Mouse (Mus musculus) inflammation-experienced regulatory T-cells, adult 6 months (primary cell): ENCODE data around the gene Krtap4-13. TPM values are rescaled to one million over a fixed set of nuclear protein-coding genes. Genes with fewer than 3 reads are reported as not detected.
"Not testable (repeated sequence)": the region's sequence is repeated elsewhere in the genome, so short reads cannot be mapped to it uniquely, and the experiment has no call there.

Experiments
- ATAC-seq: one replicate; pipeline ENCODE4 v1.8.0; 2017
- polyA plus RNA-seq, 3 experiments: library from polyadenylated mRNA; unstranded; fragments of 100-300 nt; shearing (Covaris generic); gene quantifications; one replicate each; pipeline ENCODE4 v1.2.1; 2017

Krtap4-13 gene
- not detected for polyA plus RNA-seq

DNA sequence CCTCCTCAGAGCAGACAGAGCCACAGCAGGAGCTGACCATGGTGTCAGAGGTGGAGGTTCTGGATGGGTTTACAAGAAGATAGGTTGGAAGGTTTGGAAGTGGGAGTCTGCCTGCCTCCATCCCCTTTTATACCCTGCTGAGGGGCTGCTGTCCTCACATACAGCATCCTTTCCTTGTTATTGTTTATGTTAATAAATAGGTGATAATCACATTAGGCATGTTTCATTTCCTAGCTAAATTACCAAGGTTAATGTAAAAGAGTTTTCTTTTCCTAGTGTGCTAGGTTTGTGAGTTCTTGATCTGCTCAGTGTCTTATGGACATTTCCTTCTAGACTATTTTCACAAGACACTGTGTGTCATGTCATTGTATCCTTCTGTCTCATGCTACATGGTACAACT, at the start of gene Krtap4-13:
Gene Krtap4-13 (minus strand): TSS at position 101 of the 400 bp plus-strand sequence.
- ATAC-seq: not testable (repeated sequence)

- ATAC-seq: no peak
Measured at GRCm38 (mm10) chr11:99858761-99859160, 49.1 kb upstream of the Krtap4-13 start.

GRCm38 (mm10) chr11:99857617-99858016, 47.9 kb upstream of the Krtap4-13 start, which contains the start of gene Gm11568:
TSS of gene Gm11568 (plus strand) at chr11:99857917.
- ATAC-seq: no peak

GRCm38 (mm10) chr11:99854121-99854520, 44.4 kb upstream of the Krtap4-13 start:
- ATAC-seq: no peak

GRCm38 (mm10) chr11:99851508-99851907, 41.8 kb upstream of the Krtap4-13 start, which contains the start of gene Krtap4-16:
TSS of gene Krtap4-16 (minus strand) at chr11:99851608.
- no peak for ATAC-seq

- ATAC-seq: no peak
Measured at GRCm38 (mm10) chr11:99846746-99847145, 37.1 kb upstream of the Krtap4-13 start.

DNA sequence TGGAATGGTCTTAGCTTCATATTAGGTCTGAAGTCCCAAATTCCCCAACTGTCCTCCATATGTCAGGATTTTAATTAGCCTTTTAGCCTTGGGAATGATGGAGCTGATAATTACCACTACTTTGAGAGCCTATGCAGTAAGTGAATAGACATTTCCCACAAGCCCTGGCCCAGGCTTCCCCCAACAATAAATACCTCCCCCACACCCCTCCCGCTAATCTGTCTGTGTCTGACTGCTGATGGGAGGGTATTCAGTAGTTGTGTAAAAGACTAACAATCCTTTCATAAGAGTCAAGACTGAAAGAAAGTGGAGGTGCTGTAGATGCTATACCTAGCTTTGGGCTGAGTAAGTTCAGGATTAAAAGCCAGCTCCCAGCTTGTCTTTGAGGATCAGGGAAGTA, 32.5 kb upstream of the Krtap4-13 start:
- no peak for ATAC-seq

- ATAC-seq: no peak
Measured at GRCm38 (mm10) chr11:99837966-99838365, 28.3 kb upstream of the Krtap4-13 start, which contains the start of gene 2300003K06Rik. TSS of gene 2300003K06Rik (minus strand) at chr11:99838066.

DNA sequence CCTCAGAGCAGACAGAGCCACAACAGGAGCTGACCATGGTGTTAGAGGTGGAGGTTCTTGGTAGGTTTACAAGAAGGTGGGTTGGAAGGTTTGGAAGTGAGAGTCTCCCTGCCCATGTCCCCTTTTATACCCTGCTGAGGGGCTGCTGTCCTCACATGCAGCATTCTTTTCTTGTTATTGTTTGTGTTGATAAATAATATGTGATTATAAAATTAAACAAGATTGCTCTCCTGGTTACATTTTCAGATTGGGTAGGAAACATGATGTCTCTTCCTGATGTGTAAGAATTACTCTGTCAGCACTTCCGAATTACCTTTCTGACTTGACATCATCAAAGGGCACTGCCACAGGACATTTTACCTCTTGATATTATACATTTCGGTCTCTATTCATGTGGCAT, 5.9 kb upstream of the Krtap4-13 start, which contains the start of gene Gm11564:
Gene Gm11564 (minus strand): TSS at position 101 of the 400 bp plus-strand sequence.
- not testable (repeated sequence) for ATAC-seq

- not testable (repeated sequence) for ATAC-seq
Measured at GRCm38 (mm10) chr11:99804346-99804745, 5.3 kb downstream of the Krtap4-13 start, which contains the start of gene Gm11554. TSS of gene Gm11554 (minus strand) at chr11:99804446.

DNA sequence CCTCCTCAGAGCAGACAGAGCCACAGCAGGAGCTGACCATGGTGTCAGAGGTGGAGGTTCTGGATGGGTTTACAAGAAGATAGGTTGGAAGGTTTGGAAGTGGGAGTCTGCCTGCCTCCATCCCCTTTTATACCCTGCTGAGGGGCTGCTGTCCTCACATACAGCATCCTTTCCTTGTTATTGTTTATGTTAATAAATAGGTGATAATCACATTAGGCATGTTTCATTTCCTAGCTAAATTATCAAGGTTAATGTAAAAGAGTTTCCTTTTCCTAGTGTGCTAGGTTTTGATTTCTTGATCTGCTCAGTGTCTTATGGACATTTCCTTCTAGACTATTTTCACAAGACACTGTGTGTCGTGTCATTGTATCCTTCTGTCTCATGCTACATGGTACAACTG, 10.9 kb downstream of the Krtap4-13 start, which contains the start of gene Gm11569:
Gene Gm11569 (minus strand): TSS at position 101 of the 400 bp plus-strand sequence.
- not testable (repeated sequence) for ATAC-seq

DNA sequence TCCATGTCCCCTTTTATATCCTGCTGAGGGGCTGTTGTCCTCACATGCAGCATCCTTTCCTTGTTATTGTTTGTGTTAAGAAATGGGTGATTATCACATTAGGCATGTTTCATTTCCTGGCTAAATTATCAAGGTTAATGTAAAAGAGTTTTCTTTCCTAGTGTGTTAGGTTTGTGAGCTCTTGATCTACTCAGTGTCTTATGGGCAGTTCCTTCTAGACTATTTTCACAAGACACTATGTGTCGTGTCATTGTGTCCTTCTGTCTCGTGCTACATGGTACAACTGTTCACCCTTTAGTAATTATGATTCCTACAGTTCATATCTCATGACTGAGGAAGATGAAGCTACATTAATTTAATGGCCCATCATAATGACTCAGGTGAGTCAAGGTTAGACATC, 16.3 kb downstream of the Krtap4-13 start, which contains the start of gene Gm11596:
Gene Gm11596 (minus strand): TSS at position 101 of the 400 bp plus-strand sequence.
- no peak for ATAC-seq

GRCm38 (mm10) chr11:99784900-99785299, 24.8 kb downstream of the Krtap4-13 start, which contains the start of gene Krtap4-9:
TSS of gene Krtap4-9 (plus strand) at chr11:99785200.
- not testable (repeated sequence) for ATAC-seq

DNA sequence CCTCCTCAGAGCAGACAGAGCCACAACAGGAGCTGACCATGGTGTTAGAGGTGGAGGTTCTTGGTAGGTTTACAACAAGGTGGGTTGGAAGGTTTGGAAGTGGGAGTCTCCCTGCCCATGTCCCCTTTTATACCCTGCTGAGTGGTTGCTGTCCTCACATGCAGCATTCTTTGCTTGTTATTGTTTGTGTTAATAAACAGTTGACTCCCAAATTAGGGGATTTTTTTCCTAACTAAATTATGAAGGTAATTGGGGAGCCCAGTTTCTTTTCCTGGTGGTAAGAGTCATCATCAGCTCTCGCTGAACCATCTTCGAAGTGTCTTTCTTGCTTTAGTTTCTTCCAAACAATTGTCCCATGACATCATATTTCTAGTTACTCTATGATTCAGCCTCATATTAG, 29.1 kb downstream of the Krtap4-13 start, which contains the start of gene Krtap4-8:
Gene Krtap4-8 (minus strand): TSS at position 101 of the 400 bp plus-strand sequence.
- ATAC-seq: no peak

- no peak for ATAC-seq
Measured at GRCm38 (mm10) chr11:99778401-99778800, 31.3 kb downstream of the Krtap4-13 start.

GRCm38 (mm10) chr11:99772813-99773212, 36.9 kb downstream of the Krtap4-13 start, which contains the start of gene Gm11595:
TSS of gene Gm11595 (minus strand) at chr11:99772913.
- ATAC-seq: not testable (repeated sequence)

DNA sequence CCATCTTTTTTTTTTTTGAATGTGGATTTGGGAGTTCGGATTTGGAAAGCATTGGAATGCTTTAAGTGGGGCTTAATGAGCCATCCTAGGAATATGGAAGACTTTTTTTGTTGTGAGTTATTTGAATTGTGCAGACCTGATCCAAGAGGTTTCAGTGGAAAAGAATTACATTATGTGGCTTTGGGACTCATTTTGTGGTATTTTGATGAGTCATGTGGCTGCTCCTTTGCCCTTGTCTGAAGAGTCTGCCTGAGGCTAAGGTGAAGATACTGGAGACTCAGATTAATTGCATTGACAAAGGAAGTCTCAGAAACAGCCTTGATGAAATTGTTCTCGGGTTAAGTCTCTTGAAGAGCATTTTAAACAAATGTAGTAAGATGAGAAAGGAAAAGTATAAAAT, 41.3 kb downstream of the Krtap4-13 start:
- ATAC-seq: no peak

Other genes starting within 250 kb of the Krtap4-13 start
- gene Krtap3-1, start 243.3 kb downstream of the Krtap4-13 start, polyA plus RNA-seq: not detected
- gene Krtap1-5, start 228.9 kb downstream of the Krtap4-13 start, polyA plus RNA-seq: not detected
- not detected for gene Krtap1-4, start 226.2 kb downstream of the Krtap4-13 start, polyA plus RNA-seq
- gene Krtap1-3, start 218.6 kb downstream of the Krtap4-13 start, polyA plus RNA-seq: not detected
- not detected for gene Krtap9-3, start 211.8 kb downstream of the Krtap4-13 start, polyA plus RNA-seq
- not detected for gene Gm11938, start 206.6 kb downstream of the Krtap4-13 start, polyA plus RNA-seq
- gene Gm11937, start 199.7 kb downstream of the Krtap4-13 start, polyA plus RNA-seq: not detected
- gene Krtap2-4, start 195.0 kb downstream of the Krtap4-13 start, polyA plus RNA-seq: not detected
- not detected for gene Gm11562, start 189.5 kb downstream of the Krtap4-13 start, polyA plus RNA-seq
- gene Krtap4-1, start 181.7 kb downstream of the Krtap4-13 start, polyA plus RNA-seq: not detected
- gene Krtap4-2, start 174.8 kb downstream of the Krtap4-13 start, polyA plus RNA-seq: not detected
- gene Krtap4-7, start 165.8 kb downstream of the Krtap4-13 start, polyA plus RNA-seq: not detected
- gene Gm11555, start 159.7 kb downstream of the Krtap4-13 start, polyA plus RNA-seq: not detected
- not detected for gene Gm11563, start 150.9 kb downstream of the Krtap4-13 start, polyA plus RNA-seq
- gene Krtap4-6, start 143.9 kb downstream of the Krtap4-13 start, polyA plus RNA-seq: not detected
- gene Gm14190, start 119.2 kb downstream of the Krtap4-13 start, polyA plus RNA-seq: not detected
- gene Gm14180, start 75.6 kb downstream of the Krtap4-13 start, polyA plus RNA-seq: not detected
- gene Gm11595, start 37.0 kb downstream of the Krtap4-13 start, polyA plus RNA-seq: not detected
- gene Krtap4-8, start 29.2 kb downstream of the Krtap4-13 start, polyA plus RNA-seq: not detected
- gene Krtap4-9, start 24.7 kb downstream of the Krtap4-13 start, polyA plus RNA-seq: not detected
- gene Gm11596, start 16.4 kb downstream of the Krtap4-13 start, polyA plus RNA-seq: not detected
- not detected for gene Gm11569, start 11.0 kb downstream of the Krtap4-13 start, polyA plus RNA-seq
- gene Gm11554, start 5.4 kb downstream of the Krtap4-13 start, polyA plus RNA-seq: not detected
- gene Gm11564, start 5.8 kb upstream of the Krtap4-13 start, polyA plus RNA-seq: not detected
- gene 2300003K06Rik, start 28.2 kb upstream of the Krtap4-13 start, polyA plus RNA-seq: not detected
- not detected for gene Krtap4-16, start 41.7 kb upstream of the Krtap4-13 start, polyA plus RNA-seq
- gene Gm11568, start 48.0 kb upstream of the Krtap4-13 start, polyA plus RNA-seq: not detected
- not detected for gene Gm11559, start 54.6 kb upstream of the Krtap4-13 start, polyA plus RNA-seq
- gene Krtap9-1, start 63.5 kb upstream of the Krtap4-13 start, polyA plus RNA-seq: not detected
- not detected for gene Gm11567, start 69.3 kb upstream of the Krtap4-13 start, polyA plus RNA-seq
- gene Krtap31-1, start 98.0 kb upstream of the Krtap4-13 start, polyA plus RNA-seq: not detected
- gene Gm11565, start 104.9 kb upstream of the Krtap4-13 start, polyA plus RNA-seq: not detected
- gene Krtap31-2, start 126.4 kb upstream of the Krtap4-13 start, polyA plus RNA-seq: not detected
- gene Krtap9-5, start 138.6 kb upstream of the Krtap4-13 start, polyA plus RNA-seq: not detected
- not detected for gene Krtap29-1, start 169.2 kb upstream of the Krtap4-13 start, polyA plus RNA-seq
- not detected for gene Krtap16-1, start 176.7 kb upstream of the Krtap4-13 start, polyA plus RNA-seq
- gene Krtap17-1, start 184.1 kb upstream of the Krtap4-13 start, polyA plus RNA-seq: not detected
- gene Krt33a, start 206.3 kb upstream of the Krtap4-13 start, polyA plus RNA-seq: not detected
- gene Krt33b, start 220.0 kb upstream of the Krtap4-13 start, polyA plus RNA-seq: not detected
- gene Krt34, start 231.7 kb upstream of the Krtap4-13 start, polyA plus RNA-seq: not detected
- gene Krt31, start 240.7 kb upstream of the Krtap4-13 start, polyA plus RNA-seq: not detected